11 mouse cellular contexts compared by ENCODE assay signal in genomic region chr5:65102026-65102640, GRCm38 (mm10). TPM values are rescaled to one million over a fixed set of nuclear protein-coding genes. Genes with fewer than 3 reads are reported as not detected.
DNase-seq lines count a peak whose midpoint lies in the region; ATAC-seq and TF ChIP-seq lines count a peak whose summit lies in the region.
"Had no signal": no experiment of that assay in that cellular context is flagged by ENCODE, and none has a peak within 500 bp of the region (broad histone marks: within the 10 kb centered on the region; RNA-seq: fewer than 3 reads in every experiment).

No protein-coding gene starts in this region.

- intact Hi-C loops in gastrocnemius, adult 2 months (cut with DNase I), result no loop called here

- H3K9me3 ChIP-seq in limb, embryonic 15.5 days, result no peaks in the 10 kb centered on the region
- no peaks in the 10 kb centered on the region for H3K9me3 ChIP-seq in limb, embryonic 10.5 days (replicated peaks)
- no peaks in the 10 kb centered on the region for H3K9me3 ChIP-seq in midbrain, embryonic 16.5 days (replicated peaks; ENCODE audit: control insufficient read depth, low read length, poor library complexity, severe bottlenecking)
- H3K9me3 ChIP-seq: embryonic facial prominence, embryonic 13.5 days had no signal

- no peaks in the 10 kb centered on the region; the same call in 1 of the 2 replicates for H3K27me3 ChIP-seq in limb, embryonic 15.5 days
- no peaks in the 10 kb centered on the region for H3K27me3 ChIP-seq in limb, embryonic 10.5 days (ENCODE audit: low read depth, poor library complexity, severe bottlenecking)
- H3K27me3 ChIP-seq in midbrain, embryonic 16.5 days (ENCODE audit: control insufficient read depth, insufficient read depth, low read depth, low read length), result no peaks in the 10 kb centered on the region
- H3K27me3 ChIP-seq: embryonic facial prominence, embryonic 13.5 days had no signal

- 71% methylated on average over 3 of the region's 3 CpGs for WGBS in limb, embryonic 15.5 days
- 81% methylated on average over 3 of the region's 3 CpGs for WGBS in limb, embryonic 10.5 days
- 55% methylated on average over 3 of the region's 3 CpGs for WGBS in midbrain, embryonic 16.5 days

- H3K4me1 ChIP-seq in limb, embryonic 15.5 days, result peaks cover 23% of the 10 kb centered on the region
- H3K4me1 ChIP-seq in limb, embryonic 10.5 days, result peaks cover 24% of the 10 kb centered on the region
- H3K4me1 ChIP-seq in midbrain, embryonic 16.5 days (ENCODE audit: control insufficient read depth, insufficient read depth, low read length), result 0 out of 2 replicates have a peak, but pooled peaks cover 9% of the 10 kb centered on the region

- no peak overlapping the region for H3K4me3 ChIP-seq in limb, embryonic 15.5 days
- no peak overlapping the region for H3K4me3 ChIP-seq in limb, embryonic 10.5 days
- no peak overlapping the region for H3K4me3 ChIP-seq in midbrain, embryonic 16.5 days (ENCODE audit: low read depth, low read length)
- H3K4me3 ChIP-seq in gastrocnemius, adult 2 months, result no peak overlapping the region
- H3K4me3 ChIP-seq: embryonic facial prominence, embryonic 13.5 days had no signal

- no peak for ATAC-seq in limb, embryonic 15.5 days (ENCODE audit: insufficient number of reproducible peaks, low FRiP score, low TSS enrichment, low read depth)
- peak; percentile 59 for ATAC-seq in midbrain, embryonic 16.5 days

- no peak for TF ChIP-seq CTCF in gastrocnemius, adult 2 months (IDR thresholded peaks at IDR 0.05)

- DNase-seq in limb, embryonic 10.5 days (ENCODE audit: low spot score), result no peak
- DNase-seq in R1 (ENCODE audit: low read depth, low spot score), result peak; percentile 20
- peak; percentile 30 for DNase-seq in liver
- no peak for DNase-seq in gastrocnemius, adult 2 months
- DNase-seq in gastrocnemius, adult 8-10 months (ENCODE audit: low spot score in 2 of 2), result no peak
- DNase-seq: cerebellum, adult 2 months; lung, postnatal 10 days had no signal

- H3K4me2 ChIP-seq in limb, embryonic 15.5 days, result no peak overlapping the region
- H3K4me2 ChIP-seq in midbrain, embryonic 16.5 days (ENCODE audit: low read length), result no peak overlapping the region
- H3K4me2 ChIP-seq: embryonic facial prominence, embryonic 13.5 days had no signal

- no peaks in the 10 kb centered on the region for H3K36me3 ChIP-seq in limb, embryonic 15.5 days
- H3K36me3 ChIP-seq in limb, embryonic 10.5 days, result no peaks in the 10 kb centered on the region
- no peaks in the 10 kb centered on the region for H3K36me3 ChIP-seq in midbrain, embryonic 16.5 days (ENCODE audit: control insufficient read depth, insufficient read depth, low read length)
- H3K36me3 ChIP-seq: embryonic facial prominence, embryonic 13.5 days had no signal

- H3K9ac ChIP-seq in limb, embryonic 15.5 days, result no peak overlapping the region
- H3K9ac ChIP-seq in midbrain, embryonic 16.5 days (ENCODE audit: low read depth, low read length), result no peak overlapping the region
- H3K9ac ChIP-seq: embryonic facial prominence, embryonic 13.5 days had no signal

- peak overlapping the region; percentile 33; the same call in 1 of the 2 replicates for H3K27ac ChIP-seq in limb, embryonic 15.5 days
- no peak overlapping the region for H3K27ac ChIP-seq in limb, embryonic 10.5 days
- H3K27ac ChIP-seq in midbrain, embryonic 16.5 days (ENCODE audit: low read length), result 0 out of 2 replicates have a peak overlapping the region, but pooled peaks have one; percentile 26
- no peak overlapping the region for H3K27ac ChIP-seq in gastrocnemius, adult 2 months
- H3K27ac ChIP-seq: embryonic facial prominence, embryonic 13.5 days had no signal

RNA-seq across cellular contexts. Expression of gene Klhl5, which starts 5.2 kb away (rescaled TPM):
- 13.3 and 17.6 TPM in 2 replicates for polyA plus RNA-seq in limb, embryonic 15.5 days (2015; fragmentation: Nextera tagmentation; extraction: Ambion mirVana)
- polyA plus RNA-seq in limb, embryonic 10.5 days (2016; fragmentation: Nextera tagmentation; extraction: Ambion mirVana), result 12.7 and 13.0 TPM in 2 replicates
- polyA plus RNA-seq in midbrain, embryonic 16.5 days (2015; fragmentation: Nextera tagmentation; extraction: Ambion mirVana), result 61.6 and 63.9 TPM in 2 replicates
- 1 to 10 TPM; 5.1 to 5.9 TPM for total RNA-seq in gastrocnemius, adult 2 months (2021)
- total RNA-seq in gastrocnemius, adult 8-10 months (2022), result 1 to 10 TPM; 4.5 to 6.0 (median 5.6) TPM

RNA-seq across cellular contexts. Expression of gene Tmem156, which starts 10.2 kb away (rescaled TPM):
- 0.55 and 1.2 TPM in 2 replicates for polyA plus RNA-seq in limb, embryonic 15.5 days (2015; fragmentation: Nextera tagmentation; extraction: Ambion mirVana)
- polyA plus RNA-seq in limb, embryonic 10.5 days (2016; fragmentation: Nextera tagmentation; extraction: Ambion mirVana), result 0.23 TPM in 1 of 2 replicates, not detected in the other
- 0.20 TPM in 1 of 2 replicates, not detected in the other for polyA plus RNA-seq in midbrain, embryonic 16.5 days (2015; fragmentation: Nextera tagmentation; extraction: Ambion mirVana)
- total RNA-seq in gastrocnemius, adult 2 months (2021), result not detected
- total RNA-seq in gastrocnemius, adult 8-10 months (2022), result under 1 TPM in 1 of 4 experiments, not detected in 3; 0.25 TPM
- total RNA-seq: gastrocnemius, adult 18-20 months had no signal

Comparison
In these comparisons a context has a peak if more than half of its experiments do, and no peak if none do; other contexts are left out.
1. H3K27ac ChIP-seq: peak in limb, embryonic 15.5 days (single experiment) and midbrain, embryonic 16.5 days (single experiment); none in limb, embryonic 10.5 days (single experiment) and gastrocnemius, adult 2 months (single experiment).
2. DNase-seq: peak in R1 (single experiment) and liver (single experiment); none in limb, embryonic 10.5 days (single experiment), gastrocnemius, adult 2 months (single experiment) and gastrocnemius, adult 8-10 months (0 of 2).